Mouse (Mus musculus): ENCODE data around the gene Znrf3. TPM values are rescaled to one million over a fixed set of nuclear protein-coding genes. Genes with fewer than 3 reads are reported as not detected.

Gene Znrf3
- polyA plus RNA-seq, 1 experiment, result 6.0 TPM

- Histone ChIP-seq H3K4me1 (ENCODE audit: control insufficient read depth, insufficient read depth, low read length) (peaks cover 1% of the 10 kb centered on the region; the same call in 1 of the 2 replicates), H3K27ac (ENCODE audit: insufficient read depth, low read length) (no peak overlapping the region), H3K4me3 (ENCODE audit: insufficient read depth, low read length) (no peak overlapping the region)
- TF ChIP-seq POLR2A (IDR thresholded peaks at IDR 0.05; ENCODE audit: extremely low read depth, insufficient read depth, low read length) (no peak), CTCF (IDR thresholded peaks at IDR 0.05; ENCODE audit: extremely low read depth, insufficient read depth, low read length) (no peak)
Observed at GRCm38 (mm10) chr11:5255509-5256014, 189.1 kb downstream of the Znrf3 start.

- no peaks in the 10 kb centered on the region for H3K4me1 ChIP-seq (ENCODE audit: control insufficient read depth, insufficient read depth, low read length)
Observed at GRCm38 (mm10) chr11:5254016-5254415, 190.6 kb downstream of the Znrf3 start.

GRCm38 (mm10) chr11:5253528-5253927, 191.1 kb downstream of the Znrf3 start:
- TF ChIP-seq CTCF (IDR thresholded peaks at IDR 0.05; ENCODE audit: extremely low read depth, insufficient read depth, low read length) (no peak), POLR2A (IDR thresholded peaks at IDR 0.05; ENCODE audit: extremely low read depth, insufficient read depth, low read length) (no peak)
- no peaks in the 10 kb centered on the region for H3K4me1 ChIP-seq (ENCODE audit: control insufficient read depth, insufficient read depth, low read length)
- no peak overlapping the region for H3K27ac ChIP-seq (ENCODE audit: insufficient read depth, low read length)
- no peak overlapping the region for H3K4me3 ChIP-seq (ENCODE audit: insufficient read depth, low read length)

More at GRCm38 (mm10) chr11:5254016-5254415, 190.6 kb downstream of the Znrf3 start:
- Histone ChIP-seq H3K27ac (ENCODE audit: insufficient read depth, low read length) (no peak overlapping the region), H3K4me3 (ENCODE audit: insufficient read depth, low read length) (no peak overlapping the region)
- TF ChIP-seq POLR2A (IDR thresholded peaks at IDR 0.05; ENCODE audit: extremely low read depth, insufficient read depth, low read length) (no peak), CTCF (IDR thresholded peaks at IDR 0.05; ENCODE audit: extremely low read depth, insufficient read depth, low read length) (no peak)

- Histone ChIP-seq H3K27ac (ENCODE audit: insufficient read depth, low read length) (no peak overlapping the region), H3K4me1 (ENCODE audit: control insufficient read depth, insufficient read depth, low read length) (no peaks in the 10 kb centered on the region), H3K4me3 (ENCODE audit: insufficient read depth, low read length) (no peak overlapping the region)
- TF ChIP-seq POLR2A (IDR thresholded peaks at IDR 0.05; ENCODE audit: extremely low read depth, insufficient read depth, low read length), result no peak
- TF ChIP-seq CTCF (IDR thresholded peaks at IDR 0.05; ENCODE audit: extremely low read depth, insufficient read depth, low read length), result no peak
Observed at GRCm38 (mm10) chr11:5252727-5253126, 191.9 kb downstream of the Znrf3 start.

GRCm38 (mm10) chr11:5251112-5251511, 193.5 kb downstream of the Znrf3 start:
- TF ChIP-seq CTCF (IDR thresholded peaks at IDR 0.05; ENCODE audit: extremely low read depth, insufficient read depth, low read length), result no peak
- TF ChIP-seq POLR2A (IDR thresholded peaks at IDR 0.05; ENCODE audit: extremely low read depth, insufficient read depth, low read length), result no peak
- Histone ChIP-seq H3K4me3 (ENCODE audit: insufficient read depth, low read length) (no peak overlapping the region), H3K4me1 (ENCODE audit: control insufficient read depth, insufficient read depth, low read length) (no peaks in the 10 kb centered on the region), H3K27ac (ENCODE audit: insufficient read depth, low read length) (no peak overlapping the region)

GRCm38 (mm10) chr11:5248200-5248599, 196.4 kb downstream of the Znrf3 start:
- Histone ChIP-seq H3K4me1 (ENCODE audit: control insufficient read depth, insufficient read depth, low read length) (peaks cover 10% of the 10 kb centered on the region), H3K27ac (ENCODE audit: insufficient read depth, low read length) (no peak overlapping the region), H3K4me3 (ENCODE audit: insufficient read depth, low read length) (no peak overlapping the region)
- TF ChIP-seq CTCF (IDR thresholded peaks at IDR 0.05; ENCODE audit: extremely low read depth, insufficient read depth, low read length), result no peak

GRCm38 (mm10) chr11:5245431-5245830, 199.2 kb downstream of the Znrf3 start:
- no peak overlapping the region for H3K27ac ChIP-seq (ENCODE audit: insufficient read depth, low read length)
- TF ChIP-seq POLR2A (IDR thresholded peaks at IDR 0.05; ENCODE audit: extremely low read depth, insufficient read depth, low read length), result no peak
- no peak overlapping the region for H3K4me3 ChIP-seq (ENCODE audit: insufficient read depth, low read length)
- H3K4me1 ChIP-seq (ENCODE audit: control insufficient read depth, insufficient read depth, low read length), result peaks cover 10% of the 10 kb centered on the region

GRCm38 (mm10) chr11:5244749-5245130, 199.9 kb downstream of the Znrf3 start:
- Histone ChIP-seq H3K4me1 (ENCODE audit: control insufficient read depth, insufficient read depth, low read length) (peaks cover 10% of the 10 kb centered on the region), H3K4me3 (ENCODE audit: insufficient read depth, low read length) (peak overlapping the region; percentile 1; the same call in 1 of the 2 replicates), H3K27ac (ENCODE audit: insufficient read depth, low read length) (peak overlapping the region; percentile 2; the same call in 1 of the 2 replicates)
- no peak for TF ChIP-seq POLR2A (IDR thresholded peaks at IDR 0.05; ENCODE audit: extremely low read depth, insufficient read depth, low read length)
- no peak for TF ChIP-seq CTCF (IDR thresholded peaks at IDR 0.05; ENCODE audit: extremely low read depth, insufficient read depth, low read length)

- TF ChIP-seq CTCF (IDR thresholded peaks at IDR 0.05; ENCODE audit: extremely low read depth, insufficient read depth, low read length) (no peak), POLR2A (IDR thresholded peaks at IDR 0.05; ENCODE audit: extremely low read depth, insufficient read depth, low read length) (0 out of 2 replicates have a peak, but pooled peaks have one; percentile 9)
- Histone ChIP-seq H3K27ac (ENCODE audit: insufficient read depth, low read length) (peak overlapping the region; percentile 61), H3K4me3 (ENCODE audit: insufficient read depth, low read length) (peak overlapping the region; percentile 1; the same call in 1 of the 2 replicates), H3K4me1 (ENCODE audit: control insufficient read depth, insufficient read depth, low read length) (peaks cover 10% of the 10 kb centered on the region)
Observed at GRCm38 (mm10) chr11:5243812-5244748, 200.6 kb downstream of the Znrf3 start.

- peaks cover 10% of the 10 kb centered on the region for H3K4me1 ChIP-seq (ENCODE audit: control insufficient read depth, insufficient read depth, low read length)
- TF ChIP-seq POLR2A (IDR thresholded peaks at IDR 0.05; ENCODE audit: extremely low read depth, insufficient read depth, low read length) (no peak), CTCF (IDR thresholded peaks at IDR 0.05; ENCODE audit: extremely low read depth, insufficient read depth, low read length) (no peak)
- no peak overlapping the region for H3K4me3 ChIP-seq (ENCODE audit: insufficient read depth, low read length)
- no peak overlapping the region for H3K27ac ChIP-seq (ENCODE audit: insufficient read depth, low read length)
Observed at GRCm38 (mm10) chr11:5243208-5243607, 201.4 kb downstream of the Znrf3 start.
